Mouse (Mus musculus) forebrain, embryonic 14.5 days (tissue): Measurements from ENCODE around the gene Usf2. TPM values are rescaled to one million over a fixed set of nuclear protein-coding genes. Genes with fewer than 3 reads are reported as not detected.

ENCODE experiments used
- ATAC-seq: fragments of 200-750 bp; cut with Nextera tagmentation; 2 replicates; pipeline ENCODE4 v1.8.0; 2017; ENCODE audit warnings: mild to moderate bottlenecking, moderate library complexity
- DNase-seq: peaks from one replicate; pipeline ENCODE4 v3.0.0-alpha.2; 2015; ENCODE audit warnings: low spot score
- H3K27ac ChIP-seq: fragments of 300-500 bp; sonication (generic); 2 replicates; pipeline ENCODE4 v1.5.1; 2014; ENCODE audit warnings: low read depth, mild to moderate bottlenecking, control low read depth, low read length, moderate library complexity
- H3K27me3 ChIP-seq: fragments of 300-500 bp; sonication (generic); replicated peaks from 2 replicates; pipeline ENCODE4 v1.6.1; 2014; ENCODE audit warnings: low read length, control low read depth, mixed read lengths; ENCODE audit not compliant: control insufficient read depth, insufficient read depth
- H3K36me3 ChIP-seq: fragments of 300-500 bp; sonication (generic); 2 replicates; pipeline ENCODE4 v1.6.1; 2014; ENCODE audit warnings: low read length, control low read depth; ENCODE audit not compliant: control insufficient read depth, insufficient read depth
- H3K4me1 ChIP-seq: fragments of 300-500 bp; sonication (generic); 2 replicates; pipeline ENCODE4 v1.6.1; 2014; ENCODE audit warnings: antibody characterized with exemption, low read length, control low read depth; ENCODE audit not compliant: control insufficient read depth, insufficient read depth
- H3K4me2 ChIP-seq: fragments of 300-500 bp; sonication (generic); 2 replicates; pipeline ENCODE4 v1.6.1; 2014; ENCODE audit warnings: mild to moderate bottlenecking, control low read depth, low read length
- H3K4me3 ChIP-seq: fragments of 300-500 bp; sonication (generic); 2 replicates; pipeline ENCODE4 v1.5.1; 2014; ENCODE audit warnings: low read depth, low read length, control low read depth
- H3K9ac ChIP-seq: fragments of 300-500 bp; sonication (generic); 2 replicates; pipeline ENCODE4 v1.6.1; 2014; ENCODE audit warnings: mild to moderate bottlenecking, low read length, control low read depth, moderate library complexity
- H3K9me3 ChIP-seq: fragments of 300-500 bp; sonication (generic); replicated peaks from 2 replicates; pipeline ENCODE4 v1.6.1; 2016; ENCODE audit warnings: low read length, control low read depth, mixed read lengths; ENCODE audit not compliant: control insufficient read depth
- WGBS: fragments of 180-500 bp; shearing (Covaris S2); extraction: QIAGEN DNeasy Blood & Tissue Kit; methylation state at CpG from one replicate; pipeline ENCODE4 v1.1.7; 2014; 5-methylcytosine and 5-hydroxymethylcytosine counted together
- polyA plus RNA-seq: library from polyadenylated mRNA; unstranded; fragments of >200 nt; fragmentation: Nextera tagmentation; extraction: Ambion mirVana; gene quantifications from 2 replicates; pipeline ENCODE4 v1.2.1, GENCODE M21; 2014

The Usf2 gene
- polyA plus RNA-seq, 1 experiment from 2014 or later, result 25.0 TPM

DNA sequence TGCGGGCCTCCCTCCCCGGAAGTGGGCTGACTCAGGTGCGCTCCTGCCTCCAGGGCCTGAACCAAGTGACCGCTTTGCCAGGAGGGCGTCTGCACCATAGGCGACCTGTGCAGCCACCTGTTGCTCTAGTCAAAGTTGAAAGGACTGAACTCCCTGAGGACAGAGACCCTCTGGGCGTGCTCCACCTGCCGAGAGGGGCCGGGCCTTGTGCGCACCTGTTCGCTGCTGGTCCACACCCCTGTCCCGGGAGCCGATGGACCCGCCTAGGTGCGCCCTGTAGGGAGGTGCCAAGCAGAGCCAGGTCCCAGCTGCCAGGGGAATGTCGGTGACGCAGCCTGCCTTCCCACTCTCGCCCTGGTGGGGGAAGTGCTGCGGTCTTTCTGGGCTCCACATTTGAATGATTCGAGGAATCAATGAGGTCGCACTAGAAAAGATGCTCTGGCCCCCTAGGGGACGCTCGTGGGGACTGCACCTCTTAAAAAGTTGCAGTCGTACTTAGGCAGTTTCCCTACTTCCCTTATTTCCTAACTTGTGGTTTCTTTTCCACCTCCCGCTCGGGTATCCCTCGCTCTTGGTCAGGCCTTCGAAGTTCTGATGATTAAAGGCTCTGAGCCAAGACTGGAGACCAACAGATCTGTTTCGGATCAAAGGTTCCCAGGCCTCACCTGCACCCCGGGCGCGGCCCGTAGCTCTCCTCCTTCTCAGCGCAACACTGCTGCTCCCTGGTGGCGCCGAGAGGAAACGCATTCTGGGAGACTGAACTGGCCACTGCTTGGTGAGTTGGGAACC lies 17.1 kb upstream of the Usf2 start, which contains the start of gene Fam187b:
Fam187b (plus strand) TSS at position 290 of the 789 bp plus-strand sequence.
- H3K4me1 ChIP-seq, result peaks cover 8% of the 10 kb centered on the region; the same call in 1 of the 2 replicates
- peak within 1 kb of the TSS; percentile 34 for H3K4me3 ChIP-seq
- H3K27me3 ChIP-seq, result peaks cover 8% of the 10 kb centered on the region
- H3K4me2 ChIP-seq, result peak within 1 kb of the TSS; percentile 65
- ATAC-seq (peak; percentile 88), DNase-seq (peak; percentile 86)
- peak within 1 kb of the TSS; percentile 44 for H3K9ac ChIP-seq
- H3K9me3 ChIP-seq, result no peaks in the 10 kb centered on the region
- no peak within 1 kb of the TSS; the same call in 1 of the 2 replicates for H3K27ac ChIP-seq
- under 1% methylated on average over 36 of the region's 37 CpGs for WGBS
- no peaks in the 10 kb centered on the region for H3K36me3 ChIP-seq

DNA sequence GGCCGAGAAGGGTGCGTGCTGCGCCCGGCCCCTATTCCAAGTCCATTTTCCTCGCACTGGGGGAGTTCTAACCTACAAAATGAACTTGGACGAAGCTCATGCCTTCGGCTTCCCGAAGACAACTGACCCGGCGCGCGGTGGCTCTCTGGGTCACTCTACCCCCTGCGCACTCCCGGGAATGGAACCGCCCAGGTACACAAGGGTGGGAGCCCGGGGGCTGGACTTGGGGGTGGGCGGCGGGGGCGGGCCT lies 16.6 kb upstream of the Usf2 start, which contains the start of gene Lsr:
Lsr (minus strand) TSS at position 214 of the 250 bp plus-strand sequence.
- Histone ChIP-seq H3K27ac (no peak within 1 kb of the TSS; the same call in 1 of the 2 replicates), H3K4me2 (peak within 1 kb of the TSS; percentile 65), H3K27me3 (peaks cover 8% of the 10 kb centered on the region), H3K9me3 (no peaks in the 10 kb centered on the region), H3K4me1 (peaks cover 8% of the 10 kb centered on the region; the same call in 1 of the 2 replicates), H3K9ac (peak within 1 kb of the TSS; percentile 44), H3K4me3 (peak within 1 kb of the TSS; percentile 34), H3K36me3 (no peaks in the 10 kb centered on the region)
- DNase-seq (no peak), ATAC-seq (peak; percentile 63)
- WGBS, result under 1% methylated on average over 19 of the region's 19 CpGs

DNA sequence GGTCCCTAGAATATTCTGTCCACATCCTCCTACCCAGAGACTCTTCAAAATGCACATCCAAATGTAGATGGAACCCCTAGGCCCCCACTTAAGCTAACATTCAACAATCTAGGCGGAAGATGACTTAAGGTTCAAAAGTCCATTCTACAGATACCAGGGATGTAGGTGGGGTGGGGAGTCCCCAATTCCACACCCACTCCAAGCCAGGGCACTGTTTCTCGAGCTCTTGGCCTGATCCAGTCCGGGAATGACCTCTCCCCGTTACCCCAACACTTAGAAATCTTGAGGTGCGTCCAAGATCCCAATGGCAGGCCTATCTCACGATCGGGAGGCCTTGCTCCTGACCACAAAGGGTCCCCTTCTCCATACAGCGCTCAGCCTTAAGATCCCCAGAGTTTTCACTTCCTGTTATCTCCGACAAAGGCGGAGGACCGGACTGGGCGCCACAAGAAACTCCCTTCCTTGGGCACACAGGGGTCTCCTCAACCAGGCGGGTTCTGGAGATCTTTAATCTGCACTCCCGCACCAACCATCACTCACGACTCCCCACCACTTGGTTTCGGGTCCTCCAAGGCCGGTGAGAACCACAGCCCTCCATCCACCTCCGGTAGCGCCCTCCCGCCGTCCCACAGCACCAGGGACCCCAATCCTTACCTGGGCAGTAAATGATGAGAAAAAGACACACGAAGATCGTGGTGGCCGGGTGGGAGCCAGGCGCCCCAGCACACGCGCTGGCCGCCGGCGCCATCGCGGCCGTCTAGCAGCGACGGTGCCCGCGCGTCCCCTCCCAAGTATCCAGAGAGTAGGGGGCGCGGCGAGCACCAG lies 16.0 kb upstream of the Usf2 start:
- Histone ChIP-seq H3K27me3 (peaks cover 8% of the 10 kb centered on the region), H3K4me3 (peak overlapping the region; percentile 34), H3K4me1 (peaks cover 8% of the 10 kb centered on the region; the same call in 1 of the 2 replicates), H3K36me3 (no peaks in the 10 kb centered on the region), H3K9ac (peak overlapping the region; percentile 44), H3K9me3 (no peaks in the 10 kb centered on the region), H3K27ac (no peak overlapping the region), H3K4me2 (peak overlapping the region; percentile 65)
- DNase-seq, result no peak
- 3% methylated on average over 41 of the region's 41 CpGs for WGBS
- peak; percentile 40 for ATAC-seq

- H3K9ac ChIP-seq, result no peak overlapping the region; the same call in 1 of the 2 replicates
- DNase-seq, result no peak
- no peak overlapping the region for H3K27ac ChIP-seq
- H3K4me1 ChIP-seq, result peaks cover 8% of the 10 kb centered on the region; the same call in 1 of the 2 replicates
- H3K4me3 ChIP-seq, result 0 out of 2 replicates have a peak overlapping the region, but pooled peaks have one; percentile 34
- peaks cover 8% of the 10 kb centered on the region for H3K27me3 ChIP-seq
- no peak for ATAC-seq
- peak overlapping the region; percentile 65; the same call in 1 of the 2 replicates for H3K4me2 ChIP-seq
- WGBS, result 90% methylated on average over 15 of the region's 15 CpGs
- no peaks in the 10 kb centered on the region for H3K9me3 ChIP-seq
- H3K36me3 ChIP-seq, result no peaks in the 10 kb centered on the region
Measured at GRCm38 (mm10) chr7:30971901-30972300, 15.3 kb upstream of the Usf2 start.

- Histone ChIP-seq H3K9ac (no peak overlapping the region), H3K36me3 (no peaks in the 10 kb centered on the region), H3K27ac (no peak overlapping the region), H3K4me2 (no peak overlapping the region), H3K9me3 (no peaks in the 10 kb centered on the region), H3K4me1 (peaks cover 8% of the 10 kb centered on the region; the same call in 1 of the 2 replicates), H3K4me3 (no peak overlapping the region), H3K27me3 (peaks cover 8% of the 10 kb centered on the region)
- DNase-seq (no peak), ATAC-seq (no peak)
- 86% methylated on average over 4 of the region's 4 CpGs for WGBS
Measured at GRCm38 (mm10) chr7:30969174-30969573, 12.6 kb upstream of the Usf2 start.

DNA sequence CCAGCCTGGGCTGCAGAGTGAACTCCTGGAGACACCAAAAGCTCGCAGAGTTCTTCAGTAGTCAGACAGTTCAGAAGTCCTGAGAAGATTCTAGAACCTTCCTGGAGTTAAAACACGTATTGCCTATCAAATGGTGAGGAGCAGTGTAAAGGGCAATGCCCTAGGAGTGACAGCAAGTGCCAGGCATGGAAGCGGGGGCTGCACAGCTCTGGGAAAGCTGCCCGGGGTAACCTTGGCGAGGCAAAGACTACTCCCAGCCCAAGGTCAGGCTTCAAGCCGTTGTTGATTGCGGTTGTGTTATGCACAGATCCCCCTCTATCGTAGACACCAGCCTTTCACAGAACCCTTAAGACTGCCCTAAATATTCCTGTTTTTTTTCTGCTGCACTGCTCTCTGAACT lies 12.0 kb upstream of the Usf2 start:
- no peak overlapping the region for H3K4me2 ChIP-seq
- H3K4me1 ChIP-seq, result peaks cover 7% of the 10 kb centered on the region; the same call in 1 of the 2 replicates
- H3K36me3 ChIP-seq, result no peaks in the 10 kb centered on the region
- WGBS, result 92% methylated on average over 8 of the region's 8 CpGs
- no peak overlapping the region for H3K27ac ChIP-seq
- DNase-seq, result no peak
- ATAC-seq, result no peak
- H3K27me3 ChIP-seq, result peaks cover 7% of the 10 kb centered on the region
- H3K4me3 ChIP-seq, result no peak overlapping the region
- no peak overlapping the region for H3K9ac ChIP-seq
- H3K9me3 ChIP-seq, result no peaks in the 10 kb centered on the region

- H3K9me3 ChIP-seq, result no peaks in the 10 kb centered on the region
- no peaks in the 10 kb centered on the region for H3K27me3 ChIP-seq
- DNase-seq, result no peak
- H3K4me3 ChIP-seq, result no peak overlapping the region
- no peak overlapping the region for H3K27ac ChIP-seq
- no peak for ATAC-seq
- no peaks in the 10 kb centered on the region for H3K4me1 ChIP-seq
- H3K4me2 ChIP-seq, result no peak overlapping the region
- H3K9ac ChIP-seq, result no peak overlapping the region
- WGBS, result 59% methylated on average over 3 of the region's 3 CpGs
- no peaks in the 10 kb centered on the region for H3K36me3 ChIP-seq
Measured at GRCm38 (mm10) chr7:30966657-30967056, 10.1 kb upstream of the Usf2 start.

DNA sequence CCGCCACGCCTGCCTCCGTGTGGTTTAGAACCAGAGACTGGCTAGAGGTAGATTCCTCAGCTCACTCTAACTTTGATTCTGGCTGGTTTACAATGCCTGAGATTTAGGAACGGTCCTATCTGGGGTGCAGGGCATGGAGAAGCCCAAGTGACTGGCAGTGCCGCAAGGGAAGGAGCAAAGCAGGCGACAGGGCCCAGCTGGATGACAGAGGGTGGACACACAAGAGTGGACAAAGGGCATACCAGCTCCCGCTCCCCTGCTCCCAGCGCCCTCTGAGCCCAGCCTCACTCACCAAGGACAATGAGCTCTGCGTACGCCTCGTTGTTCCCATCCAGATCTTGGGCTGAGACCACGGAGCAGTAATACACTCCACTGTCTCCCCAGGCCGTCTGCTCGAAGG lies 9.1 kb upstream of the Usf2 start:
- Histone ChIP-seq H3K27ac (no peak overlapping the region), H3K4me3 (no peak overlapping the region), H3K4me2 (no peak overlapping the region), H3K9me3 (no peaks in the 10 kb centered on the region), H3K36me3 (no peaks in the 10 kb centered on the region), H3K4me1 (no peaks in the 10 kb centered on the region), H3K27me3 (no peaks in the 10 kb centered on the region), H3K9ac (no peak overlapping the region)
- ATAC-seq, result no peak
- DNase-seq, result no peak
- 79% methylated on average over 14 of the region's 14 CpGs for WGBS
